Mouse (Mus musculus) limb, embryonic 11.5 days (tissue): ENCODE measurements around the gene Spast. TPM values are rescaled to one million over a fixed set of nuclear protein-coding genes. Genes with fewer than 3 reads are reported as not detected.
A peak's percentile ranks its signal among the peaks of the same experiment; 100 is the strongest.

Source experiments
- ATAC-seq: fragments of 200-750 bp; cut with Nextera tagmentation; 2 replicates; pipeline ENCODE4 v1.8.0; 2017; ENCODE audit warnings: low read depth; ENCODE audit not compliant: insufficient number of reproducible peaks, low FRiP score, low TSS enrichment
- DNase-seq: peaks from one replicate; pipeline ENCODE4 v3.0.0-alpha.2; 2015; ENCODE audit warnings: low spot score
- H3K27ac ChIP-seq: fragments of 300-500 bp; sonication (generic); replicated peaks from 2 replicates; pipeline ENCODE4 v1.5.1; 2014; ENCODE audit warnings: low read depth, mild to moderate bottlenecking, low read length
- H3K27me3 ChIP-seq: fragments of 300-500 bp; sonication (generic); 2 replicates; pipeline ENCODE4 v1.6.1; 2014; ENCODE audit warnings: mild to moderate bottlenecking, low read length, mixed read lengths; ENCODE audit not compliant: control insufficient read depth, insufficient read depth
- H3K36me3 ChIP-seq: fragments of 300-500 bp; sonication (generic); 2 replicates; pipeline ENCODE4 v1.6.1; 2014; ENCODE audit warnings: mild to moderate bottlenecking, low read length, moderate library complexity, mixed read lengths; ENCODE audit not compliant: control insufficient read depth, insufficient read depth
- H3K4me1 ChIP-seq: fragments of 300-500 bp; sonication (generic); 2 replicates; pipeline ENCODE4 v1.6.1; 2014; ENCODE audit warnings: low read length, mixed read lengths; ENCODE audit not compliant: control insufficient read depth, insufficient read depth
- H3K4me2 ChIP-seq: fragments of 300-500 bp; sonication (generic); 2 replicates; pipeline ENCODE4 v1.6.1; 2014; ENCODE audit warnings: low read depth, mild to moderate bottlenecking, moderate library complexity; ENCODE audit not compliant: severe bottlenecking
- H3K4me3 ChIP-seq: fragments of 300-500 bp; sonication (generic); 2 replicates; pipeline ENCODE4 v1.5.1; 2014; ENCODE audit warnings: low read depth, low read length
- H3K9ac ChIP-seq: fragments of 300-500 bp; sonication (generic); 2 replicates; pipeline ENCODE4 v1.6.1; 2014; ENCODE audit warnings: mild to moderate bottlenecking, low read length
- H3K9me3 ChIP-seq: fragments of 300-500 bp; sonication (generic); 2 replicates; pipeline ENCODE4 v1.6.1; 2016; ENCODE audit warnings: low read length; ENCODE audit not compliant: control insufficient read depth
- WGBS: fragments of 180-500 bp; shearing (Covaris S2); extraction: QIAGEN DNeasy Blood & Tissue Kit; methylation state at CpG from one replicate; pipeline ENCODE4 v1.1.7; 2014; 5-methylcytosine and 5-hydroxymethylcytosine counted together
- polyA plus RNA-seq: library from polyadenylated mRNA; unstranded; fragments of >200 nt; fragmentation: Nextera tagmentation; extraction: Ambion mirVana; gene quantifications from 2 replicates; pipeline ENCODE4 v1.2.1, GENCODE M21; 2014

The Spast gene
- polyA plus RNA-seq, 1 experiment from 2014 or later = 31.2 TPM

DNA sequence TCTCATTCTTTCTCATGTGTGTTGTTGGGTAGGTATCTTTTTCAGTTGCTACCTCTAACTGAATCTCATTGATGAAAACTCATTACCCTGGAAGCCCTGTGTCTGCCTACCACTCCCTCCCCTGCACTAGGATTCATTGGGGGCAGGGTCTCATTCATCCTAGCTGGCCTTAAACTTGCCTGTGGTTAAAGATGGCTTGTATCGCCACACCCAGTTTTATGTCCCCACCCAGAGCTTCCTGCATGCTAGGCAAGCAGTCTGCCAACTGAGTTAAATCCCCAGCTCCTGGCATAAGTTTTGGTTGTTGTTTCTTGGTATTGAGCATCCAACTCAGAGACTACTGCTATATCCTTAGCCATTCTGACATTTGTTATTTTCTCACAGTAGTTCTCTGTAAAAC, 24.8 kb downstream of the Spast start:
- H3K9me3 ChIP-seq = no peaks in the 10 kb centered on the region
- DNase-seq = no peak
- no peak for ATAC-seq
- H3K4me3 ChIP-seq = no peak overlapping the region
- WGBS = 89% methylated on average over 1 of the region's 1 CpGs
- H3K9ac ChIP-seq = no peak overlapping the region
- no peaks in the 10 kb centered on the region for H3K27me3 ChIP-seq
- peaks cover 3% of the 10 kb centered on the region; the same call in 1 of the 2 replicates for H3K36me3 ChIP-seq
- no peak overlapping the region for H3K4me2 ChIP-seq
- H3K27ac ChIP-seq = no peak overlapping the region
- H3K4me1 ChIP-seq = no peaks in the 10 kb centered on the region

DNA sequence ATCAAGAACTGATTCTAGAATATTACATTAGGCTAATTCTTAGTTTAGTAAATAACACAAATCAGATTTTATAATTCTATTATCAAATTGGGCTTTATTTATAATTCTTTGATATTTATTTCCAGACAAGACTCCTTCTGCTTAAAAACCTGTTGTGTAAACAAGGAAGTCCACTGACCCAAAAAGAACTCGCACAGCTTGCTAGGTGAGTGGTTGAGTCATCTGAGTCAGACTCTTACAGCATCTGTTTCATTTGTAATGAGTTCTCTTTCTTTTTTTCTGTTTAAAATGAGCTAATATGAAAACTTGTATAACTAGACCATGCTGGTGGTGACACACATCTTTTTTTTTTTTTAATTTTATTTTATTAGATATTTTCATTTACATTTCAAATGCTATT, 38.1 kb downstream of the Spast start:
- ATAC-seq (no peak), DNase-seq (no peak)
- Histone ChIP-seq H3K4me1 (no peaks in the 10 kb centered on the region), H3K4me2 (no peak overlapping the region), H3K36me3 (peaks cover 10% of the 10 kb centered on the region; the same call in 1 of the 2 replicates), H3K4me3 (no peak overlapping the region), H3K27me3 (no peaks in the 10 kb centered on the region), H3K27ac (no peak overlapping the region), H3K9me3 (no peaks in the 10 kb centered on the region), H3K9ac (no peak overlapping the region)
- WGBS = 89% methylated on average over 1 of the region's 1 CpGs

DNA sequence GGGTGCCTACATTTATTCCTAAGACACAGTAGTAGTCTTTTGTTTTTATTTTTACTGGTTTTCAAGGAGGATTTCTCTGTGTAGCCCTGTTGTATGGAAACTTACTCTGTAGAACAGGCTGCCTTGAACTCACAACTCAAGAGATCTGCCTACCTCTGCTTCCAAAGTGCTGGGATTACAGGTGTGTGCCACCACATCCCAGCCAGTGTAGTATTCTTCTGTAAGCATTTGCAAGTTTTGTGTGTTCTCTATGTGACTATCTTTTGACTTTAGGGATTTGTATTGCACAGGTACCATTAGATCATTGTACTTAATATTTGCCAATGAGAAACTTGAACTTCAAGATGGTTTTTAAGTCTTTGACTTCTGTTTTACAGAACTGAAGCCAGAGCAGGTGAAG, 47.9 kb downstream of the Spast start:
- H3K4me1 ChIP-seq = no peaks in the 10 kb centered on the region
- no peaks in the 10 kb centered on the region for H3K27me3 ChIP-seq
- ATAC-seq (no peak), DNase-seq (no peak)
- H3K4me2 ChIP-seq = no peak overlapping the region
- peaks cover 7% of the 10 kb centered on the region; the same call in 1 of the 2 replicates for H3K36me3 ChIP-seq
- H3K4me3 ChIP-seq = no peak overlapping the region
- H3K9me3 ChIP-seq = no peaks in the 10 kb centered on the region
- H3K9ac ChIP-seq = no peak overlapping the region
- H3K27ac ChIP-seq = no peak overlapping the region

DNA sequence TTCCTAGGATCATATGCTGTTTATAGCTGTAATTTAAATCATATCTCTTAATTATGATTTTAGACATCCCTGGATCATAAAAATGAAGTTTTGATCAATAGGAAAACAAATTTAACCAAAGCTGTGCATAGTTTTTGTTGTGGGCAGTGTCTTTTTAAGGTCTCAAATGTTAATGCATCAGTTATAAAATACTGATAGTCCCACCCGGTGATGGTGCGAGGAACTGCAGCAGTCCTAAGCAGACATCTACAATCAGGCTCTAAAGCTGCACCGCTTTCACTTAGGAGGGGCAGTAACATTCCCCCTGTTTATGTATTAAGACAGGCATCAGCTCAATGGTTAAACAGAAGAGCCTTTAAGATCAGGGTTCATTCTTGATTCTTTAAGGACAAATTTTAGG, 51.1 kb downstream of the Spast start:
- WGBS = 81% methylated on average over 3 of the region's 3 CpGs
- Histone ChIP-seq H3K36me3 (peaks cover 4% of the 10 kb centered on the region; the same call in 1 of the 2 replicates), H3K4me2 (no peak overlapping the region), H3K4me3 (no peak overlapping the region), H3K27ac (no peak overlapping the region), H3K4me1 (no peaks in the 10 kb centered on the region), H3K9me3 (no peaks in the 10 kb centered on the region), H3K9ac (no peak overlapping the region), H3K27me3 (no peaks in the 10 kb centered on the region)
- DNase-seq (no peak), ATAC-seq (no peak)

DNA sequence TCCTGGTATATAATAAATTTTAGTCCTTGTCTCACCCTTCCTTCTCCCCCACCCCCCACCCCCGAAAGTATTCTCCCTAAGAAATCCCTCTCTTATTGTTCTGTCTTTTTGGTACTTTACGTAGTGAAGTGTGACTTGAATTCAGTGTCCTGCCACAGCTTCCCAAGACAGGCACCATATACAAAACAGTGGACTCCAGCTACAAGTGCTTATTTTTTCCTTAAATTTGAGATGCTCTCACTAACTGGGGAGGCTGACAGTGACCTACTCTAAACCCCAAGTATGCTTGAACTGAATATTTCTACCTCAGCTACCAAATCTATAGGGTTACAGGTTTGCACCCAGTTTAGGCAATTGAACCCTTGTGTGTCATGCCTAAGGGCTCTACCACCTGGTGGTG, 55.6 kb downstream of the Spast start:
- no peak overlapping the region for H3K27ac ChIP-seq
- ATAC-seq (no peak), DNase-seq (no peak)
- no peaks in the 10 kb centered on the region for H3K36me3 ChIP-seq
- no peaks in the 10 kb centered on the region for H3K27me3 ChIP-seq
- no peak overlapping the region for H3K4me3 ChIP-seq
- no peak overlapping the region for H3K9ac ChIP-seq
- 90% methylated on average over 2 of the region's 2 CpGs for WGBS
- no peaks in the 10 kb centered on the region for H3K4me1 ChIP-seq
- no peaks in the 10 kb centered on the region for H3K9me3 ChIP-seq
- H3K4me2 ChIP-seq = no peak overlapping the region

DNA sequence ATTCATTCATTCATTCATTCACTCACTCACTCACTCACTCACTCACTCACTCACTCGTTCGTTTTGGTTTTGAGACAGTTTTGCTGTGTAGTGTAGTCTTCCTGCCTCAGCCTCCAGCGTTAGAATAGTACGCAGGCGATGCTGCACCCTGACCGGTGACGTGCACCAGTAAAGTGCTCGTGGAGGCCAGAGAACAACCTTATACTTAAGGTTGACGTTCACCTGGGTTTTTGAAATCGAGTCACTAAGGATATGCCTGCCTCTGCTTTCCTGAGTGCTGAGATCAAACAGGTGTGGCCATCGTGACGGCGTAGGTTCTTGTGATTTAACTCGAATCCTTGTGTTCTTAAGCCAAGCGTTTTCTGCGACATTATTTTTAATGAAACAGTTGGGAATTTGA, 56.1 kb downstream of the Spast start:
- H3K4me3 ChIP-seq = peak overlapping the region; percentile 61
- DNase-seq (peak; percentile 34), ATAC-seq (peak; percentile 13; the same call in 1 of the 2 replicates)
- peak overlapping the region; percentile 49; the same call in 1 of the 2 replicates for H3K9ac ChIP-seq
- no peaks in the 10 kb centered on the region for H3K36me3 ChIP-seq
- H3K27ac ChIP-seq = no peak overlapping the region
- 31% methylated on average over 16 of the region's 16 CpGs for WGBS
- H3K4me1 ChIP-seq = no peaks in the 10 kb centered on the region
- H3K4me2 ChIP-seq = peak overlapping the region; percentile 49
- no peaks in the 10 kb centered on the region for H3K9me3 ChIP-seq
- no peaks in the 10 kb centered on the region for H3K27me3 ChIP-seq

DNA sequence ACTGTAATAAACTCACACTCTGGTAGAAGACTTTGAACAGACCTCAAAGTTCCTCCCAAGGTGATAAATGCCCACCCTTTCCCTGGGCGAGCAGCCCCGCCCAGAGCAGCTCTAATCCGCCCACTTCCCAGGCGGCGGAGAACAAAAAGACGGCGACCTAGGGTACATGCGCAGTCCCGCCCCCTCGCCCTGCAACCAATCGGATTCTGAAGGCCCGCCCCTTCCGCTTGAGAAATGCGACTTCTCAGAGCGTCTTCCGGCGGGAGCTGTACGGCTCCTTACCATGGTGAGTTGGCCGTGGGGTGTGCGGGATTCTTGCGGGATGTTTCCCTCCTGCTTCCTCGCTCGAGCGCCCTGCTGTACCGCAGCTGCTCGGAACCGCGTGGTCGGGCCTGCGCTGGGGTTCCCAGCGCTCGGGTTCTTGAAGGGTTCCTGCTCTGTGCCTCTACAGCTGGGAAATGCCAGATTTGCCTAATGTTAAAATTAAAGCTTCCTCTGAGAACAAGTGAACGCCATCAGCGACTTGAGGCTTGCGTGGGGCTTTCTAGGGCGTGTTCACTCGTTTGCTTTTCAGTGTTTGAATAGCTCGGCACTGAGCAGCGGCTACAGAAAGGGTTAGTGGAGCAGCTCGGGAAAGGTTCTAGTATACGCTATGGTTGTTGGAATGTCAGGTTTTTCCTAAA, 56.7 kb downstream of the Spast start, which contains the start of gene Slc30a6:
Gene Slc30a6 (plus strand): TSS at position 226 of the 683 bp plus-strand sequence.
- Histone ChIP-seq H3K36me3 (no peaks in the 10 kb centered on the region), H3K27ac (peak within 1 kb of the TSS; percentile 72; the same call in 1 of the 2 replicates), H3K4me1 (no peaks in the 10 kb centered on the region), H3K4me3 (peak within 1 kb of the TSS; percentile 61), H3K9ac (peak within 1 kb of the TSS; percentile 81), H3K4me2 (peak within 1 kb of the TSS; percentile 55), H3K9me3 (no peaks in the 10 kb centered on the region), H3K27me3 (no peaks in the 10 kb centered on the region)
- under 1% methylated on average over 41 of the region's 41 CpGs for WGBS
- DNase-seq = peak; percentile 96
- peak; percentile 100 for ATAC-seq

DNA sequence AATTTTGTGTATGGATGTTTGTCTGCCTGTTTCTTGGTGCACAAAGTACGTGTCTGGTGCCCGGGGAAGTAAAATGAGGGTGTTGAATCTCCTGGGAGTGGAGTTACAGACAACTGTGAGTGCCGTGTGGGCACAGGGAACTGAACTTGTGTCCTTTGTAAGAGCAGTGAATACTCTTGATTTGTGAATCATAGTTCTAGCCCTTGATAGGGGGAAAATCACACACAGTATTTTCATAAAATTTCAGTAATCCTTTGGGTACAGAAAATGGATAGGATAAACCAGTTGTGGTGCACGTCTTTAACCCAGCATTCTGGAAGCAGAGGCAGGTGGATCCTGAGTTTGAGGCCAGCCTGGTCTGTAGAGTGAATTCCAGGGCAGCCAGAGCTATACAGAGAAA, 58.0 kb downstream of the Spast start:
- Histone ChIP-seq H3K4me1 (no peaks in the 10 kb centered on the region), H3K9me3 (no peaks in the 10 kb centered on the region), H3K4me3 (peak overlapping the region; percentile 61; the same call in 1 of the 2 replicates), H3K36me3 (no peaks in the 10 kb centered on the region), H3K9ac (no peak overlapping the region), H3K27me3 (no peaks in the 10 kb centered on the region), H3K27ac (no peak overlapping the region), H3K4me2 (peak overlapping the region; percentile 55)
- WGBS = 90% methylated on average over 4 of the region's 4 CpGs
- DNase-seq (no peak), ATAC-seq (no peak)

DNA sequence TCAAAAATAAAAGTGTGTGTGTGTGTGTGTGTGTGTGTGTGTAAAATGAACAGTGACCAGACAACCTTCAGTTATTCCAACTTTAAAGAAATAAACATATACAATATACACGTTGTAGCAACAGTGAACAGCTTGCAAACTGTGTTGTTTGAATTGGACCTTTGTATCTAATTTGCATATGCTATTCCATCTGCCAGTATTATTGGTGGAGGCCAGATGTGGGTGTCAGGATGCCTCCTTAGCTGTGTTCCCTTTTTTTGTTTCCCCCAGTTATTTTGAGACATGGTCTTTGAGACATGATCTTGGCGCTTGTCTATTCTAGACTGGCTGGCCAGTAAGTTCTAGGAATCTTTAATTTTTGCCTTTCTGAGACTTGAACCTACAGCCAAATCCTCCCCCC, 58.4 kb downstream of the Spast start:
- Histone ChIP-seq H3K36me3 (no peaks in the 10 kb centered on the region), H3K27ac (no peak overlapping the region), H3K9ac (no peak overlapping the region), H3K4me2 (no peak overlapping the region), H3K27me3 (no peaks in the 10 kb centered on the region), H3K4me3 (no peak overlapping the region), H3K9me3 (no peaks in the 10 kb centered on the region), H3K4me1 (no peaks in the 10 kb centered on the region)
- WGBS = 84% methylated on average over 2 of the region's 2 CpGs
- ATAC-seq (no peak), DNase-seq (no peak)
